Mouse (Mus musculus) forebrain, embryonic 11.5 days (tissue): ENCODE data around the gene Agpat4. TPM values are rescaled to one million over a fixed set of nuclear protein-coding genes. Genes with fewer than 3 reads are reported as not detected.

ENCODE experiments used
- ATAC-seq: fragments of 200-750 bp; cut with Nextera tagmentation; replicated peaks from 2 replicates; pipeline ENCODE4 v1.8.0; 2017; ENCODE audit warnings: moderate TSS enrichment; ENCODE audit not compliant: low FRiP score
- DNase-seq: peaks from one replicate; pipeline ENCODE4 v3.0.0-alpha.2; 2017; ENCODE audit warnings: low spot score
- H3K27ac ChIP-seq: fragments of 300-500 bp; sonication (generic); 2 replicates; pipeline ENCODE4 v1.5.1; 2014; ENCODE audit warnings: low read depth, low read length
- H3K27me3 ChIP-seq: fragments of 300-500 bp; sonication (generic); 2 replicates; pipeline ENCODE4 v1.6.1; 2014; ENCODE audit warnings: mild to moderate bottlenecking, low read length, mixed read lengths; ENCODE audit not compliant: control insufficient read depth, insufficient read depth
- H3K36me3 ChIP-seq: fragments of 300-500 bp; sonication (generic); 2 replicates; pipeline ENCODE4 v1.6.1; 2014; ENCODE audit warnings: mild to moderate bottlenecking, low read length, moderate library complexity, mixed read lengths; ENCODE audit not compliant: control insufficient read depth, insufficient read depth
- H3K4me1 ChIP-seq: fragments of 300-500 bp; sonication (generic); replicated peaks from 2 replicates; pipeline ENCODE4 v1.6.1; 2014; ENCODE audit warnings: low read length, mixed read lengths; ENCODE audit not compliant: control insufficient read depth, insufficient read depth
- H3K4me2 ChIP-seq: fragments of 300-500 bp; sonication (generic); 2 replicates; pipeline ENCODE4 v1.6.1; 2014; ENCODE audit warnings: low read depth, mild to moderate bottlenecking, low read length, moderate library complexity, mixed read lengths; ENCODE audit not compliant: severe bottlenecking
- H3K4me3 ChIP-seq: fragments of 300-500 bp; sonication (generic); 2 replicates; pipeline ENCODE4 v1.5.1; 2014; ENCODE audit warnings: low read depth, low read length
- H3K9ac ChIP-seq: fragments of 300-500 bp; sonication (generic); 2 replicates; pipeline ENCODE4 v1.6.1; 2014; ENCODE audit warnings: low read length
- H3K9me3 ChIP-seq: fragments of 300-500 bp; sonication (generic); 2 replicates; pipeline ENCODE4 v1.6.1; 2016; ENCODE audit warnings: low read length, mixed read lengths; ENCODE audit not compliant: control insufficient read depth
- WGBS: fragments of 180-500 bp; shearing (Covaris S2); extraction: QIAGEN DNeasy Blood & Tissue Kit; methylation state at CpG from one replicate; pipeline ENCODE4 v1.1.7; 2014; 5-methylcytosine and 5-hydroxymethylcytosine counted together
- polyA plus RNA-seq: library from polyadenylated mRNA; unstranded; fragments of >200 nt; fragmentation: Nextera tagmentation; extraction: Ambion mirVana; gene quantifications from 2 replicates; pipeline ENCODE4 v1.2.1, GENCODE M21; 2014

Agpat4 gene
- polyA plus RNA-seq, 1 experiment from 2014 or later, result 35.6 TPM

- no peak overlapping the region for H3K4me2 ChIP-seq
- no peaks in the 10 kb centered on the region for H3K36me3 ChIP-seq
- H3K9ac ChIP-seq, result no peak overlapping the region
- H3K4me3 ChIP-seq, result no peak overlapping the region
- ATAC-seq, result no peak
- WGBS, result 79% methylated on average over 10 of the region's 10 CpGs
- H3K27me3 ChIP-seq, result no peaks in the 10 kb centered on the region
- H3K9me3 ChIP-seq, result no peaks in the 10 kb centered on the region
- H3K4me1 ChIP-seq, result no peaks in the 10 kb centered on the region
- DNase-seq, result no peak
- no peak overlapping the region for H3K27ac ChIP-seq
Measured at GRCm38 (mm10) chr17:12195604-12196003, 77.1 kb downstream of the Agpat4 start.

- H3K9me3 ChIP-seq, result no peaks in the 10 kb centered on the region
- 87% methylated on average over 4 of the region's 4 CpGs for WGBS
- DNase-seq (no peak), ATAC-seq (no peak)
- H3K4me3 ChIP-seq, result no peak overlapping the region
- no peak overlapping the region for H3K27ac ChIP-seq
- H3K4me2 ChIP-seq, result no peak overlapping the region
- H3K4me1 ChIP-seq, result no peaks in the 10 kb centered on the region
- H3K9ac ChIP-seq, result no peak overlapping the region
- no peaks in the 10 kb centered on the region for H3K27me3 ChIP-seq
- H3K36me3 ChIP-seq, result no peaks in the 10 kb centered on the region
Measured at GRCm38 (mm10) chr17:12199933-12200332, 81.4 kb downstream of the Agpat4 start.

GRCm38 (mm10) chr17:12201086-12201485 is 82.6 kb downstream of the Agpat4 start:
- ATAC-seq (no peak), DNase-seq (no peak)
- H3K4me1 ChIP-seq, result no peaks in the 10 kb centered on the region
- H3K27me3 ChIP-seq, result no peaks in the 10 kb centered on the region
- H3K9me3 ChIP-seq, result no peaks in the 10 kb centered on the region
- no peak overlapping the region for H3K4me3 ChIP-seq
- 95% methylated on average over 1 of the region's 1 CpGs for WGBS
- no peak overlapping the region for H3K9ac ChIP-seq
- H3K27ac ChIP-seq, result no peak overlapping the region
- H3K36me3 ChIP-seq, result no peaks in the 10 kb centered on the region
- H3K4me2 ChIP-seq, result no peak overlapping the region

- no peak for DNase-seq
Measured at GRCm38 (mm10) chr17:12203414-12203897, 85.0 kb downstream of the Agpat4 start.

GRCm38 (mm10) chr17:12204246-12204645 is 85.7 kb downstream of the Agpat4 start:
- ATAC-seq, result no peak
- no peak overlapping the region for H3K4me3 ChIP-seq
- no peak overlapping the region for H3K9ac ChIP-seq
- no peaks in the 10 kb centered on the region for H3K27me3 ChIP-seq
- H3K27ac ChIP-seq, result peak overlapping the region; percentile 46; the same call in 1 of the 2 replicates
- 73% methylated on average over 3 of the region's 3 CpGs for WGBS
- no peaks in the 10 kb centered on the region for H3K4me1 ChIP-seq
- H3K9me3 ChIP-seq, result no peaks in the 10 kb centered on the region
- H3K4me2 ChIP-seq, result no peak overlapping the region
- no peaks in the 10 kb centered on the region for H3K36me3 ChIP-seq
- no peak for DNase-seq

More at GRCm38 (mm10) chr17:12203414-12203897, 85.0 kb downstream of the Agpat4 start:
- Histone ChIP-seq H3K27me3 (no peaks in the 10 kb centered on the region), H3K4me2 (no peak overlapping the region), H3K4me3 (no peak overlapping the region), H3K27ac (no peak overlapping the region), H3K4me1 (no peaks in the 10 kb centered on the region), H3K36me3 (no peaks in the 10 kb centered on the region), H3K9ac (no peak overlapping the region), H3K9me3 (no peaks in the 10 kb centered on the region)
- peak; percentile 51; the same call in 1 of the 2 replicates for ATAC-seq
- 75% methylated on average over 15 of the region's 15 CpGs for WGBS

GRCm38 (mm10) chr17:12204689-12205014 is 86.1 kb downstream of the Agpat4 start:
- WGBS, result 86% methylated on average over 3 of the region's 3 CpGs
- no peaks in the 10 kb centered on the region for H3K27me3 ChIP-seq
- ATAC-seq (no peak), DNase-seq (no peak)
- no peaks in the 10 kb centered on the region for H3K36me3 ChIP-seq
- no peaks in the 10 kb centered on the region for H3K4me1 ChIP-seq
- H3K9ac ChIP-seq, result no peak overlapping the region
- H3K4me3 ChIP-seq, result no peak overlapping the region
- no peak overlapping the region for H3K4me2 ChIP-seq
- H3K27ac ChIP-seq, result peak overlapping the region; percentile 46; the same call in 1 of the 2 replicates
- no peaks in the 10 kb centered on the region for H3K9me3 ChIP-seq

GRCm38 (mm10) chr17:12205015-12205693 is 86.7 kb downstream of the Agpat4 start:
- H3K27me3 ChIP-seq, result no peaks in the 10 kb centered on the region
- no peaks in the 10 kb centered on the region for H3K9me3 ChIP-seq
- 0 out of 2 replicates have a peak overlapping the region, but pooled peaks have one; percentile 46 for H3K27ac ChIP-seq
- no peak overlapping the region for H3K9ac ChIP-seq
- H3K4me1 ChIP-seq, result no peaks in the 10 kb centered on the region
- DNase-seq, result no peak
- peak; percentile 54 for ATAC-seq
- no peak overlapping the region for H3K4me3 ChIP-seq
- WGBS, result 78% methylated on average over 10 of the region's 10 CpGs
- H3K36me3 ChIP-seq, result no peaks in the 10 kb centered on the region
- H3K4me2 ChIP-seq, result no peak overlapping the region

GRCm38 (mm10) chr17:12205694-12206075 is 87.2 kb downstream of the Agpat4 start:
- H3K9me3 ChIP-seq, result no peaks in the 10 kb centered on the region
- no peak overlapping the region for H3K4me2 ChIP-seq
- no peaks in the 10 kb centered on the region for H3K36me3 ChIP-seq
- H3K27me3 ChIP-seq, result no peaks in the 10 kb centered on the region
- H3K4me3 ChIP-seq, result no peak overlapping the region
- no peak overlapping the region for H3K9ac ChIP-seq
- DNase-seq (no peak), ATAC-seq (no peak)
- 0 out of 2 replicates have a peak overlapping the region, but pooled peaks have one; percentile 32 for H3K27ac ChIP-seq
- WGBS, result 53% methylated on average over 4 of the region's 4 CpGs
- H3K4me1 ChIP-seq, result no peaks in the 10 kb centered on the region

GRCm38 (mm10) chr17:12206248-12206647 is 87.7 kb downstream of the Agpat4 start:
- 80% methylated on average over 3 of the region's 3 CpGs for WGBS
- no peak overlapping the region for H3K9ac ChIP-seq
- H3K27ac ChIP-seq, result peak overlapping the region; percentile 61

More at GRCm38 (mm10) chr17:12206248-12206647, 87.7 kb downstream of the Agpat4 start:
- Histone ChIP-seq H3K9me3 (no peaks in the 10 kb centered on the region), H3K4me3 (no peak overlapping the region), H3K36me3 (no peaks in the 10 kb centered on the region), H3K4me1 (no peaks in the 10 kb centered on the region), H3K27me3 (no peaks in the 10 kb centered on the region), H3K4me2 (no peak overlapping the region)
- DNase-seq, result no peak
- 0 out of 2 replicates have a peak, but pooled peaks have one; percentile 28 for ATAC-seq
